Mouse (Mus musculus) MEL (cell line): ENCODE measurements around the gene Lman1l. TPM values are rescaled to one million over a fixed set of nuclear protein-coding genes. Genes with fewer than 3 reads are reported as not detected.
A peak's percentile ranks its signal among the peaks of the same experiment; 100 is the strongest.

ENCODE experiments used
- DNase-seq: peaks from one replicate; pipeline ENCODE4 v3.0.0; 2011; ENCODE audit warnings: low read depth, low spot score
- H3K27ac ChIP-seq: 2 replicates; pipeline ENCODE4 v1.5.1; 2012; ENCODE audit warnings: low read depth, mild to moderate bottlenecking, control low read depth, low read length, moderate library complexity; ENCODE audit not compliant: control insufficient read depth
- H3K27me3 ChIP-seq, 2 experiments: fragments of 150-350 bp in 1 of 2; sonication (generic) in 1 of 2; 2 replicates each; pipeline ENCODE4 v1.6.1; 2012; ENCODE audit warnings: low read length in 2 of 2, mild to moderate bottlenecking in 2 of 2, improper control_type of control experiment in 1 of 2, moderate library complexity in 1 of 2; ENCODE audit not compliant: insufficient read depth in 2 of 2, control insufficient read depth in 1 of 2
- H3K36me3 ChIP-seq, 2 experiments: 2 replicates each; pipeline ENCODE4 v1.6.1; 2012 to 2014; ENCODE audit warnings: low read length in 2 of 2, improper control_type of control experiment in 1 of 2, inconsistent platforms in 1 of 2, mild to moderate bottlenecking in 1 of 2; ENCODE audit not compliant: insufficient read depth in 2 of 2, control insufficient read depth in 1 of 2
- H3K4me1 ChIP-seq, 2 experiments: fragments of 150-350 bp in 1 of 2; sonication (generic) in 1 of 2; 2 replicates each; pipeline ENCODE4 v1.6.1; 2012; ENCODE audit warnings: low read length in 2 of 2, improper control_type of control experiment in 1 of 2, mild to moderate bottlenecking in 1 of 2; ENCODE audit not compliant: insufficient read depth in 2 of 2, control insufficient read depth in 1 of 2
- H3K4me3 ChIP-seq, 2 experiments: fragments of 150-350 bp in 1 of 2; sonication (generic) in 1 of 2; 2 replicates each; pipeline ENCODE4 v1.5.1; 2012; ENCODE audit warnings: low read depth in 2 of 2, low read length in 2 of 2, mild to moderate bottlenecking in 2 of 2, moderate library complexity in 2 of 2, control low read depth in 1 of 2, improper control_type of control experiment in 1 of 2; ENCODE audit not compliant: control insufficient read depth in 1 of 2, insufficient read depth in 1 of 2
- H3K79me2 ChIP-seq: 2 replicates; pipeline ENCODE4 v1.6.1; 2012; ENCODE audit warnings: mild to moderate bottlenecking, low read length, moderate library complexity; ENCODE audit not compliant: control insufficient read depth, poor library complexity, insufficient read depth
- H3K9ac ChIP-seq: 2 replicates; pipeline ENCODE4 v1.6.1; 2012; ENCODE audit warnings: low read depth, mild to moderate bottlenecking, control low read depth, low read length, moderate library complexity; ENCODE audit not compliant: control insufficient read depth, poor library complexity, severe bottlenecking
- H3K9me3 ChIP-seq: fragments of 150-350 bp; sonication (generic); replicated peaks from 2 replicates; pipeline ENCODE4 v1.6.1; 2012; ENCODE audit warnings: mild to moderate bottlenecking, low read length, improper control_type of control experiment, moderate library complexity; ENCODE audit not compliant: insufficient read depth
- CHD2 ChIP-seq: IDR thresholded peaks from 2 replicates; pipeline ENCODE4 v1.6.1; 2011; ENCODE audit warnings: low read length, improper control_type of control experiment
- CTCF ChIP-seq, 3 experiments: IDR thresholded peaks in 2 of 3; conservative IDR thresholded peaks in 1 of 3; 2 replicates each; pipeline ENCODE4 v1.5.1; 2011 to 2012; ENCODE audit warnings: low read length in 3 of 3, low read depth in 2 of 3, mild to moderate bottlenecking in 2 of 3, improper control_type of control experiment in 1 of 3, inconsistent platforms in 1 of 3, mixed read lengths in 1 of 3, moderate library complexity in 1 of 3; ENCODE audit not compliant: control insufficient read depth in 1 of 3, insufficient read depth in 1 of 3, poor library complexity in 1 of 3, severe bottlenecking in 1 of 3
- E2F4 ChIP-seq: IDR thresholded peaks from 2 replicates; pipeline ENCODE4 v1.6.1; 2011; ENCODE audit warnings: low read depth, low read length, improper control_type of control experiment, borderline replicate concordance
- ELF1 ChIP-seq: IDR thresholded peaks from 2 replicates; pipeline ENCODE4 v1.6.1; 2014; ENCODE audit warnings: low read depth, mild to moderate bottlenecking, inconsistent platforms, low read length, improper control_type of control experiment, moderate library complexity
- EP300 ChIP-seq, 2 experiments: IDR thresholded peaks; 2 replicates each; pipeline ENCODE4 v1.6.1; 2011; ENCODE audit warnings: improper control_type of control experiment in 2 of 2, low read length in 2 of 2, low read depth in 1 of 2, mild to moderate bottlenecking in 1 of 2
- GABPA ChIP-seq: IDR thresholded peaks from 2 replicates; pipeline ENCODE4 v1.6.1; 2012; ENCODE audit warnings: low read depth, mild to moderate bottlenecking, inconsistent platforms, low read length, improper control_type of control experiment, moderate library complexity
- GATA1 ChIP-seq: IDR thresholded peaks from 2 replicates; pipeline ENCODE4 v1.6.1; 2011; ENCODE audit warnings: low read depth, low read length, improper control_type of control experiment
- JUND ChIP-seq: IDR thresholded peaks from 2 replicates; pipeline ENCODE4 v1.6.1; 2011; ENCODE audit warnings: low read depth, mild to moderate bottlenecking, improper control_type of control experiment, low read length
- KAT2A ChIP-seq: conservative IDR thresholded peaks from 2 replicates; pipeline ENCODE4 v1.6.1; 2012; ENCODE audit warnings: low read depth, low read length, improper control_type of control experiment, inconsistent platforms
- MAX ChIP-seq: IDR thresholded peaks from 2 replicates; pipeline ENCODE4 v1.6.1; 2011; ENCODE audit warnings: low read length, improper control_type of control experiment
- MAZ ChIP-seq: IDR thresholded peaks from 2 replicates; pipeline ENCODE4 v1.6.1; 2012; ENCODE audit warnings: low read depth, mild to moderate bottlenecking, inconsistent platforms, low read length, improper control_type of control experiment
- MYB ChIP-seq: IDR thresholded peaks from 2 replicates; pipeline ENCODE4 v1.6.1; 2011; ENCODE audit warnings: mild to moderate bottlenecking, low read depth, low read length, improper control_type of control experiment
- MYC ChIP-seq: IDR thresholded peaks from 2 replicates; pipeline ENCODE4 v1.6.1; 2011; ENCODE audit warnings: low read depth, mild to moderate bottlenecking, low read length, improper control_type of control experiment, moderate library complexity
- NRF1 ChIP-seq: IDR thresholded peaks from 2 replicates; pipeline ENCODE4 v1.6.1; 2014; ENCODE audit warnings: low read depth, mild to moderate bottlenecking, inconsistent platforms, low read length, improper control_type of control experiment, moderate library complexity; ENCODE audit not compliant: poor library complexity, insufficient read depth, severe bottlenecking
- POLR2A ChIP-seq, 2 experiments: IDR thresholded peaks; 2 replicates each; pipeline ENCODE4 v1.6.1; 2011 to 2012; ENCODE audit warnings: low read length in 2 of 2, mild to moderate bottlenecking in 2 of 2, control low read depth in 1 of 2, improper control_type of control experiment in 1 of 2, low read depth in 1 of 2, moderate library complexity in 1 of 2; ENCODE audit not compliant: control insufficient read depth in 1 of 2, insufficient read depth in 1 of 2, poor library complexity in 1 of 2
- POLR2AphosphoS5 ChIP-seq: IDR thresholded peaks from 2 replicates; pipeline ENCODE4 v1.6.1; 2012; ENCODE audit warnings: low read depth, borderline replicate concordance, mild to moderate bottlenecking, inconsistent platforms, low read length, moderate library complexity, mixed read lengths
- RAD21 ChIP-seq: IDR thresholded peaks from 2 replicates; pipeline ENCODE4 v1.6.1; 2011; ENCODE audit warnings: mild to moderate bottlenecking, low read depth, low read length, improper control_type of control experiment
- RCOR1 ChIP-seq: IDR thresholded peaks from 2 replicates; pipeline ENCODE4 v1.6.1; 2012; ENCODE audit warnings: low read depth, mild to moderate bottlenecking, inconsistent platforms, low read length, improper control_type of control experiment
- SIN3A ChIP-seq: IDR thresholded peaks from 2 replicates; pipeline ENCODE4 v1.6.1; 2012; ENCODE audit warnings: low read length, improper control_type of control experiment, inconsistent platforms
- SMC3 ChIP-seq: IDR thresholded peaks from 2 replicates; pipeline ENCODE4 v1.6.1; 2011; ENCODE audit warnings: low read depth, low read length, improper control_type of control experiment
- TAL1 ChIP-seq: IDR thresholded peaks from 2 replicates; pipeline ENCODE4 v1.6.1; 2012; ENCODE audit warnings: mild to moderate bottlenecking, inconsistent platforms, low read length, moderate library complexity, mixed read lengths
- TBP ChIP-seq: IDR thresholded peaks from 2 replicates; pipeline ENCODE4 v1.8.0; 2011; ENCODE audit warnings: low read depth, low read length, improper control_type of control experiment
- TCF12 ChIP-seq: IDR thresholded peaks from 2 replicates; pipeline ENCODE4 v1.6.1; 2014; ENCODE audit warnings: low read depth, mild to moderate bottlenecking, inconsistent platforms, low read length, improper control_type of control experiment, moderate library complexity
- UBTF ChIP-seq: IDR thresholded peaks from 2 replicates; pipeline ENCODE4 v1.6.1; 2012; ENCODE audit warnings: low read depth, mild to moderate bottlenecking, inconsistent platforms, low read length, improper control_type of control experiment, moderate library complexity, borderline replicate concordance; ENCODE audit not compliant: insufficient read depth
- USF1 ChIP-seq: IDR thresholded peaks from 2 replicates; pipeline ENCODE4 v1.6.1; 2014; ENCODE audit warnings: low read depth, mild to moderate bottlenecking, inconsistent platforms, low read length, improper control_type of control experiment, moderate library complexity
- USF2 ChIP-seq, 2 experiments: IDR thresholded peaks; 2 replicates each; pipeline ENCODE4 v1.6.1; 2011 to 2012; ENCODE audit warnings: improper control_type of control experiment in 2 of 2, low read length in 2 of 2, borderline replicate concordance in 1 of 2, inconsistent platforms in 1 of 2, low read depth in 1 of 2, mild to moderate bottlenecking in 1 of 2; ENCODE audit not compliant: insufficient read depth in 1 of 2
- ZC3H11A ChIP-seq: IDR thresholded peaks from 2 replicates; pipeline ENCODE4 v1.6.1; 2012; ENCODE audit warnings: low read depth, mild to moderate bottlenecking, inconsistent platforms, low read length, improper control_type of control experiment
- ZKSCAN1 ChIP-seq: IDR thresholded peaks from 2 replicates; pipeline ENCODE4 v1.6.1; 2012; ENCODE audit warnings: low read depth, mild to moderate bottlenecking, inconsistent platforms, low read length, improper control_type of control experiment, moderate library complexity
- ZMIZ1 ChIP-seq: IDR thresholded peaks from 2 replicates; pipeline ENCODE4 v1.6.1; 2012; ENCODE audit warnings: low read depth, mild to moderate bottlenecking, inconsistent platforms, low read length, improper control_type of control experiment, moderate library complexity
- polyA plus RNA-seq, 2 experiments: library from polyadenylated mRNA; stranded (reverse) in 1 of 2; unstranded in 1 of 2; fragments of >175 nt in 1 of 2; fragments of >200 nt in 1 of 2; gene quantifications; 2 replicates each; pipeline versions ENCODE4 v1.2.1 to v1.2.4; 2012; ENCODE audit warnings: low replicate concordance in 2 of 2, low read depth in 1 of 2; ENCODE audit not compliant: insufficient read length in 2 of 2, insufficient read depth in 1 of 2, missing spikeins in 1 of 2
- total RNA-seq: library from RNA; depleted of rRNA; stranded (reverse); fragments of 300-350 nt; gene quantifications from 2 replicates; pipeline ENCODE4 v1.2.3, GENCODE M21; 2012

The Lman1l gene
- total and polyA plus RNA-seq, 3 experiments: 0.08 to 0.11 TPM; not detected in 1

- no peaks in the 10 kb centered on the region for H3K9me3 ChIP-seq
- H3K9ac ChIP-seq: no peak overlapping the region
- H3K27ac ChIP-seq: no peak overlapping the region
- H3K79me2 ChIP-seq: no peaks in the 10 kb centered on the region
- peaks cover 5 to 28% of the 10 kb centered on the region in 2 experiments for H3K4me1 ChIP-seq
- TF ChIP-seq RAD21 (no peak), CHD2 (no peak), ZC3H11A (no peak), ZMIZ1 (no peak), NRF1 (no peak), POLR2AphosphoS5 (no peak), POLR2A (IDR thresholded peaks at IDR 0.05; ENCODE audit: control insufficient read depth in 1 of 2, insufficient read depth in 1 of 2, low read depth in 1 of 2, low read length in 2 of 2, poor library complexity in 1 of 2) (no peak), MYB (no peak), E2F4 (no peak), KAT2A (no peak), JUND (no peak), CTCF (IDR thresholded peaks at IDR 0.05 in 2 of 3, conservative IDR thresholded peaks at IDR 0.05 in 1 of 3; ENCODE audit: control insufficient read depth in 1 of 3, insufficient read depth in 1 of 3, low read depth in 2 of 3, low read length in 3 of 3, poor library complexity in 1 of 3, severe bottlenecking in 1 of 3) (no peak), ELF1 (no peak)
- no peak overlapping the region for H3K4me3 ChIP-seq
- no peaks in the 10 kb centered on the region for H3K27me3 ChIP-seq
- DNase-seq: no peak
- H3K36me3 ChIP-seq: peaks cover 0 to 19% of the 10 kb centered on the region in 2 experiments; a peak in 2 of 4 replicates
Measured at GRCm38 (mm10) chr9:57652351-57652750, 31.8 kb upstream of the Lman1l start.

- Histone ChIP-seq H3K27ac (peak overlapping the region; percentile 94), H3K27me3 (no peaks in the 10 kb centered on the region), H3K9me3 (no peaks in the 10 kb centered on the region), H3K79me2 (no peaks in the 10 kb centered on the region), H3K36me3 (peaks cover 0 to 27% of the 10 kb centered on the region in 2 experiments; a peak in 2 of 4 replicates), H3K9ac (peak overlapping the region; percentile 70), H3K4me1 (peaks cover 14 to 38% of the 10 kb centered on the region in 2 experiments), H3K4me3 (peak overlapping the region; percentile 4 to 31; a peak in 3 of 4 replicates)
- peak; percentile 90 for DNase-seq
- TF ChIP-seq ZKSCAN1 (no peak), MYC (0 out of 2 replicates have a peak, but pooled peaks have one; percentile 64), CHD2 (0 out of 2 replicates have a peak, but pooled peaks have one; percentile 18), EP300 (IDR thresholded peaks at IDR 0.05; ENCODE audit: low read depth in 1 of 2, low read length in 2 of 2) (peak; percentile 42 to 45; a peak in 3 of 4 replicates), CTCF (IDR thresholded peaks at IDR 0.05 in 2 of 3, conservative IDR thresholded peaks at IDR 0.05 in 1 of 3; ENCODE audit: control insufficient read depth in 1 of 3, insufficient read depth in 1 of 3, low read depth in 2 of 3, low read length in 3 of 3, poor library complexity in 1 of 3, severe bottlenecking in 1 of 3) (no peak), ELF1 (peak; percentile 60), KAT2A (no peak), MAX (0 out of 2 replicates have a peak, but pooled peaks have one; percentile 32), RAD21 (no peak), NRF1 (no peak), MAZ (0 out of 2 replicates have a peak, but pooled peaks have one; percentile 12), TCF12 (no peak; the same call in 1 of the 2 replicates), SIN3A (peak; percentile 68), TAL1 (0 out of 2 replicates have a peak, but pooled peaks have one; percentile 4), GABPA (no peak), GATA1 (peak; percentile 6; the same call in 1 of the 2 replicates), SMC3 (no peak), RCOR1 (peak; percentile 70), TBP (peak; percentile 68), USF2 (IDR thresholded peaks at IDR 0.05; ENCODE audit: borderline replicate concordance in 1 of 2, insufficient read depth in 1 of 2, low read depth in 1 of 2, low read length in 2 of 2) (no peak), UBTF (no peak), USF1 (no peak)
Measured at GRCm38 (mm10) chr9:57650786-57651311, 30.3 kb upstream of the Lman1l start.
